Mouse (Mus musculus) limb, embryonic 12.5 days (tissue): Measurements from ENCODE around the gene Trpv4. TPM values are rescaled to one million over a fixed set of nuclear protein-coding genes. Genes with fewer than 3 reads are reported as not detected.
A peak's percentile ranks its signal among the peaks of the same experiment; 100 is the strongest.

Source experiments
- ATAC-seq: fragments of 200-750 bp; cut with Nextera tagmentation; 2 replicates; pipeline ENCODE4 v1.8.0; 2017; ENCODE audit warnings: low read depth, moderate TSS enrichment; ENCODE audit not compliant: insufficient number of reproducible peaks, insufficient read depth, low FRiP score, low TSS enrichment
- H3K27ac ChIP-seq: fragments of 300-500 bp; sonication (generic); 2 replicates; pipeline ENCODE4 v1.5.1; 2016; ENCODE audit warnings: mild to moderate bottlenecking, moderate library complexity
- H3K27me3 ChIP-seq: fragments of 300-500 bp; sonication (generic); 2 replicates; pipeline ENCODE4 v1.6.1; 2016; ENCODE audit warnings: mild to moderate bottlenecking, moderate library complexity
- H3K36me3 ChIP-seq: fragments of 300-500 bp; sonication (generic); 2 replicates; pipeline ENCODE4 v1.6.1; 2016; ENCODE audit warnings: mild to moderate bottlenecking, moderate library complexity
- H3K4me1 ChIP-seq: fragments of 300-500 bp; sonication (generic); replicated peaks from 2 replicates; pipeline ENCODE4 v1.6.1; 2016
- H3K4me2 ChIP-seq: fragments of 300-500 bp; sonication (generic); 2 replicates; pipeline ENCODE4 v1.6.1; 2016; ENCODE audit warnings: mild to moderate bottlenecking, moderate library complexity
- H3K4me3 ChIP-seq: fragments of 300-500 bp; sonication (generic); replicated peaks from 2 replicates; pipeline ENCODE4 v1.5.1; 2016; ENCODE audit warnings: mild to moderate bottlenecking
- H3K9ac ChIP-seq: fragments of 300-500 bp; sonication (generic); replicated peaks from 2 replicates; pipeline ENCODE4 v1.6.1; 2016; ENCODE audit warnings: mild to moderate bottlenecking, moderate library complexity
- H3K9me3 ChIP-seq: fragments of 300-500 bp; sonication (generic); 2 replicates; pipeline ENCODE4 v1.6.1; 2016; ENCODE audit warnings: mild to moderate bottlenecking, moderate library complexity
- WGBS: fragments of 180-500 bp; shearing (Covaris S2); methylation state at CpG from one replicate; pipeline ENCODE4 v1.1.7; 2016; 5-methylcytosine and 5-hydroxymethylcytosine counted together
- polyA plus RNA-seq: library from polyadenylated mRNA; unstranded; fragments of >200 nt; fragmentation: Nextera tagmentation; extraction: Ambion mirVana; gene quantifications from 2 replicates; pipeline ENCODE4 v1.2.1, GENCODE M21; 2016

Gene Trpv4
- polyA plus RNA-seq, 1 experiment from 2014 or later, result 2.5 TPM

DNA sequence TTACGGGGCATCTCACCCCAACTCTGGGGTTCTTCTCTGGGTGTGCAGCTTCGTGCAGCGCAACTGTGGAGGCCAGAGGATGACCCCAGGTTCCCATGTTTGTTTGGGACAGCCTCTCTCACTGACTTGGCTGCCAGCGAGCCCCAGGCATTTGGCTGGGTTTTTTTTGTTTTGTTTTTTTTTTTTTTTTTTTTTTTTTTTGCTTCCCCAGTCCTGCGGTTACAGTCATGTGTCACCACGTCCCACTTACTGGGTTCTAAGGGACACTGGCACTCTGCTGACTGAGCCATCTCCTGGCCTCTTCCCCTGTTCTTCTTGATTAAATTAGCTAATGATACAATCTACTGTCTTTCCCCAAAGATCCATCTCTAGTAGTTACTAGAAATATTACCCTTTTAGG is 60.6 kb downstream of the Trpv4 start:
- H3K27me3 ChIP-seq, result peaks cover 34% of the 10 kb centered on the region
- ATAC-seq, result no peak

DNA sequence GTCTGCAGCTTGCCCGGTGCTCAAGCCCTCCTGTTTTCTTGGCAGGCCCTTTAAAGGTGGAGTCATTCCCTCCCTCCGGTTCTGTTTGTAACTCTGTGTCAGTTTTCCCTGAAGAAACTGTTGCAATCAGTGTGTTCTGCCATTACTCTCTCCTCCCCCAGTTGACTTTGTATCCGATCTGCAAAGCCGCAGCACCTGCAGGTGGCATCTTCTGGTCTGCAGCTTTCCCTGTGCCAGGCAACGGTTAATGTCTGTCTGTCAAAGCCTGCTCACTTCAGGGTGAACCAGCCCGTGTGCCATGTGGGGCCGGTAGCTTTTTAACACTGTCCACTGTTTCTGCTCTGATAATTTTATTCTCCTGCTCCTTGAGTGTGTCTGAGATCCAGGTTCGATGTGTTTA is 61.0 kb downstream of the Trpv4 start:
- H3K4me3 ChIP-seq, result no peak overlapping the region
- no peak overlapping the region for H3K4me2 ChIP-seq
- peaks cover 47% of the 10 kb centered on the region for H3K4me1 ChIP-seq
- H3K27ac ChIP-seq, result no peak overlapping the region
- 68% methylated on average over 8 of the region's 8 CpGs for WGBS
- no peaks in the 10 kb centered on the region for H3K9me3 ChIP-seq
- ATAC-seq, result no peak
- peaks cover 29% of the 10 kb centered on the region for H3K27me3 ChIP-seq
- H3K36me3 ChIP-seq, result no peaks in the 10 kb centered on the region
- H3K9ac ChIP-seq, result no peak overlapping the region

More for the DNA sequence above, 60.6 kb downstream of the Trpv4 start:
- Histone ChIP-seq H3K27ac (no peak overlapping the region), H3K4me2 (no peak overlapping the region), H3K4me3 (no peak overlapping the region), H3K9me3 (no peaks in the 10 kb centered on the region), H3K36me3 (no peaks in the 10 kb centered on the region), H3K4me1 (peaks cover 43% of the 10 kb centered on the region), H3K9ac (no peak overlapping the region)
- WGBS, result 75% methylated on average over 6 of the region's 6 CpGs

DNA sequence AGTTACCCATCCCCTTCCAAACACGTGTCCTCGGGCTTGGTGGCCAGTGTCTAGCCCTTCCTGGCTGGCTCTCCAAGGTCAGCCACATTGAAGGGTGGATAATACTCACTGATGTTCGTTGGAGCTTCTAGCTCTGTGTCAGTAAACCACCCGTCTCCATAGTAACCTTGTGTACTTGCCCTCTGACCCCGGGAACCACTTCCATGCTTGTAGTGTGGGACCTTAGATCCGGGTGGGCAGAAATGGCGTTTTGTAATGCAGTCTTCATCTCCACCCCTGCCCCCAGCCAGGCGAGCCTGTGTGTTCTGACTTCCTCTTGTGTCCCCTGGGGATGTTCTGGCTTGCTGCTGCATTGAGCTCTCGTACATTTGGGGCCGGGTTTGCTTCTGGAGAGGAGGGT is 61.6 kb downstream of the Trpv4 start:
- WGBS, result 35% methylated on average over 10 of the region's 10 CpGs
- no peak overlapping the region for H3K4me2 ChIP-seq
- no peaks in the 10 kb centered on the region for H3K36me3 ChIP-seq
- H3K4me1 ChIP-seq, result peaks cover 53% of the 10 kb centered on the region
- H3K27ac ChIP-seq, result no peak overlapping the region
- ATAC-seq, result no peak
- H3K4me3 ChIP-seq, result no peak overlapping the region
- H3K27me3 ChIP-seq, result peaks cover 27% of the 10 kb centered on the region
- H3K9me3 ChIP-seq, result no peaks in the 10 kb centered on the region
- H3K9ac ChIP-seq, result no peak overlapping the region; the same call in 1 of the 2 replicates

DNA sequence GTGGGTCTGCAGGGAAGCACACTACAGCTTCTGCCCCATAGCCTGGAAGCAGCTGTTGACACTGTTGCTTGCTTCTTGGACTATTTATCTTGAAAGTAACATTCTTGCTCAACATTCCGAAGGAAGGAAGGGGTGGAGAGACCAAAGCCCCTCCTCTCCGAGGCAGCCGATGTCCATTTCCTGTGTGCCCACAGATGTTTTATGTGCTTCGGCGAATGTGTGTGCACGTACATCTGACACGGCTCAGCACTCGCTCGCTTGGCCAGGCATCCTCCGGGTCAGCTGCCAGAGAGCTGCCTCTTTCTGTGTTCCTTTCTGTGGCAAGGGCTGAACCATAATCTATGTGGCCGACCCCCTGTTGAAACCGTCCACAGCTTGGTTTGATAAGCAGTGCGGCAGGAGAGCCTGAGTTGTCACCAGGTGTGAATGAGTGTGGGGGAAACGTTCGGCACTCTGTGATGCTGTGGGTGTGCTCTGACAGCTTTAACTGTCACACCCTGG is 63.4 kb downstream of the Trpv4 start:
- Histone ChIP-seq H3K27me3 (peaks cover 21% of the 10 kb centered on the region), H3K4me3 (no peak overlapping the region; the same call in 1 of the 2 replicates), H3K4me1 (peaks cover 54% of the 10 kb centered on the region), H3K9ac (no peak overlapping the region), H3K4me2 (peak overlapping the region; percentile 35), H3K27ac (peak overlapping the region; percentile 71), H3K36me3 (no peaks in the 10 kb centered on the region), H3K9me3 (no peaks in the 10 kb centered on the region)
- WGBS, result 22% methylated on average over 15 of the region's 15 CpGs
- ATAC-seq, result no peak

DNA sequence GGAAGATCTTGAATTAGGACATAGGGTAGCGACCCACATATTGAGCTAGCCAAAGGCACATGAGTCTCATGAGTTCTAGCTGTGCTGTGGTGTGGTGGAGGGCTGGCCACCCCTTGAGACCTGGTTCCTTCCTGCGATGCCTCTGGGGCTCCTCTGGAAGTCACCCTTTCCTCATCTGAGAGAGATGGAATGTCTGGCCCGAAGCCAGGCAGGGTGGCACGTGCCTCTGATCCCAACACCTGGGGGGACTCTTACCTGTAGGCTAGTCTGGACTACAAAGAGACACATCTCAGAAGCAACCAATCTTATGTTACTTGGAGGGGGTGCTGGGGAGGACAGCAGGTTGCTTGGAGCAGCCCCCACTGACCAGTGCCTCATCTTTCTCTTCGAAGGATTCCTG is 64.3 kb downstream of the Trpv4 start:
- Histone ChIP-seq H3K36me3 (no peaks in the 10 kb centered on the region), H3K9ac (no peak overlapping the region), H3K27ac (peak overlapping the region; percentile 71; the same call in 1 of the 2 replicates), H3K4me1 (peaks cover 60% of the 10 kb centered on the region), H3K4me2 (no peak overlapping the region), H3K9me3 (no peaks in the 10 kb centered on the region), H3K27me3 (peaks cover 16% of the 10 kb centered on the region), H3K4me3 (no peak overlapping the region)
- 83% methylated on average over 5 of the region's 5 CpGs for WGBS
- ATAC-seq, result no peak

DNA sequence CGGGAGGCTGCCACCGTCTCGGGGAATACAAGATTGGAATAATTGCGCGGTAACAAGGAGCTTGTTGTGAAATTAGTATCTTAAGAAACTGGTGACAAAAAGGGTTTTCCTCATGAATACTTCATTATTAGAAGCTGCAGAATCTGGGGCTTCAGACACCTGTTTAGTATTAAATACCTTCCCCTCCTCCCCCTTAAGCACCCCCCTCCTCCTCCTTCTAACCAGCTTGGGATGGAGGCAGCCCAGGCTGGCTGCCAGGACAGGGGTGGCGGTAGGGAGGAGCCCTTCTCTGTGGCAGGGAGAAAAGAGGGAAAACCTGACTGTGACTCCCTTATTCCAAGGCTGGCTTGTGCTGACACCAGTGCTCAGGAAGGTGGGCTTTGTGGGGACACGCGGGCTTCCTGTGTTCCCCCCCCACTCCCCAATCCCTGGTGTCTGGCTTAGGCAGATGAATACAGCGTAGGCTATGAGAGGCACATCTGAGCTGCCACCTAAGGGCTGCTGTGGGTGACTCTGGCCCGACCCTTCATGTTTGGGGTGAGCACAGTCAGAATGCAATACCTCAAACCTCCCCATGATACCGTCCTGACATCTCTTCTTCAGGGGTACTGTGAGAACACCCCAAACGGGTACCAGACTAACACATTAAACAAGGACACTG is 64.9 kb downstream of the Trpv4 start:
- peak overlapping the region; percentile 4; the same call in 1 of the 2 replicates for H3K4me2 ChIP-seq
- 50% methylated on average over 12 of the region's 12 CpGs for WGBS
- H3K9me3 ChIP-seq, result no peaks in the 10 kb centered on the region
- H3K27me3 ChIP-seq, result peaks cover 16% of the 10 kb centered on the region
- H3K4me1 ChIP-seq, result peaks cover 67% of the 10 kb centered on the region
- no peak overlapping the region for H3K9ac ChIP-seq
- H3K4me3 ChIP-seq, result no peak overlapping the region
- H3K36me3 ChIP-seq, result no peaks in the 10 kb centered on the region
- no peak for ATAC-seq
- no peak overlapping the region for H3K27ac ChIP-seq

DNA sequence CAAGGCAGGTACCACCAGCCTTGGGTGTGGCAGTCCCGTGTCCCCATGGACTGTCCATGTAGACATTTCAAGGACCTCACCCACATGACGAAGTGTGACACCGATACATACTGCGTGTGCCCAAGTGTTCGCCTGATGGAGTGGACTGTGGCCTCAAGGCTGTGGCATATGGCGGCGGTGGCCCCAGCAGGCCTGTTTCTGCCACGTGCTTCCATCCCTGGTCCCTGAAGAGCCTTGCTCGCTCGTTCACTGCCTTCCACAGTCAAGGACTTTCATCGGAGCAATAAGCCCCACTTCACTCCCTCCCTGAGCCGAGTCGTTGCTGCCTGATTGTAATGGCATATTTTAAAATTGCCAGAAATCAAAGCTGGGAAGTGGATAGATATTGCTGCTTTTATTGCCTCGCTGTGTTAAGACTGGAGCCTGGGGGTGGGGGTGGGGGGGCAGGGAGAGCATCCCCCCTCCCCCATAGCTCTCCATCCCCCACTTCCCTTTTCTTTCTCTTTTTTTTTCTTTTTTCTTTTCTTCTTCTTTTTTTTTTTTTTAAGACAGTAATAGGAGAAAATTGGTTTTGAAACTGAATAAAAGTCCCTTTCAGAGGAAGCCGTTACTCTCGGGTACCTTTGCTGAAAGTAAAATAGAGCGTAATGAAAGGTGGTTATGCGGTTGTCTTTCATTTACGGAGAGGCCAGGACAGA is 65.6 kb downstream of the Trpv4 start:
- Histone ChIP-seq H3K4me2 (0 out of 2 replicates have a peak overlapping the region, but pooled peaks have one; percentile 4), H3K9ac (no peak overlapping the region), H3K9me3 (no peaks in the 10 kb centered on the region), H3K27ac (no peak overlapping the region), H3K36me3 (no peaks in the 10 kb centered on the region), H3K4me1 (peaks cover 70% of the 10 kb centered on the region), H3K27me3 (peaks cover 16% of the 10 kb centered on the region), H3K4me3 (no peak overlapping the region)
- ATAC-seq, result no peak
- 48% methylated on average over 19 of the region's 19 CpGs for WGBS

DNA sequence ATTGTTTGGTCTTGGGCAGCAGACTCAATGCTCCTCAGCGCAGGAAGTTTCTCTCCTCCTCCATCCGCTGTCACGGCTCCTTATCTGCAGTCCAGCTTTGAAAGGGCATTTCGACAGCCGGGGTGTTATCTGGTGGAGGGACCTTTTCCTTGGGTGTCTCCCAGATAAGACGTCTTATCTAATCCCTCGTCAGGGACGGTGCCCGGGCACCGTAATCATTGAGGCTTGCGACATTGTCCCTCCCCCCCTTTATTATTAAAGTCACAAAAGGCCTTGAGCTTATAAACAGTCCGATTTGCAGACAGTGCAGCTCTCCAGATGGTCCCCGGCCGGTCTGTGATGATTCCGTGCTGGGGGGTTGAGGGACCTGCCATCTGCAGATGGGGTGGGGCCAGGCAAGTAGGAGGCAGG is 67.1 kb downstream of the Trpv4 start:
- peaks cover 13% of the 10 kb centered on the region for H3K27me3 ChIP-seq
- H3K4me3 ChIP-seq, result no peak overlapping the region
- no peak for ATAC-seq
- H3K27ac ChIP-seq, result no peak overlapping the region
- 68% methylated on average over 15 of the region's 15 CpGs for WGBS
- H3K36me3 ChIP-seq, result no peaks in the 10 kb centered on the region
- H3K4me1 ChIP-seq, result peaks cover 62% of the 10 kb centered on the region
- H3K9me3 ChIP-seq, result no peaks in the 10 kb centered on the region
- no peak overlapping the region for H3K9ac ChIP-seq
- no peak overlapping the region for H3K4me2 ChIP-seq

DNA sequence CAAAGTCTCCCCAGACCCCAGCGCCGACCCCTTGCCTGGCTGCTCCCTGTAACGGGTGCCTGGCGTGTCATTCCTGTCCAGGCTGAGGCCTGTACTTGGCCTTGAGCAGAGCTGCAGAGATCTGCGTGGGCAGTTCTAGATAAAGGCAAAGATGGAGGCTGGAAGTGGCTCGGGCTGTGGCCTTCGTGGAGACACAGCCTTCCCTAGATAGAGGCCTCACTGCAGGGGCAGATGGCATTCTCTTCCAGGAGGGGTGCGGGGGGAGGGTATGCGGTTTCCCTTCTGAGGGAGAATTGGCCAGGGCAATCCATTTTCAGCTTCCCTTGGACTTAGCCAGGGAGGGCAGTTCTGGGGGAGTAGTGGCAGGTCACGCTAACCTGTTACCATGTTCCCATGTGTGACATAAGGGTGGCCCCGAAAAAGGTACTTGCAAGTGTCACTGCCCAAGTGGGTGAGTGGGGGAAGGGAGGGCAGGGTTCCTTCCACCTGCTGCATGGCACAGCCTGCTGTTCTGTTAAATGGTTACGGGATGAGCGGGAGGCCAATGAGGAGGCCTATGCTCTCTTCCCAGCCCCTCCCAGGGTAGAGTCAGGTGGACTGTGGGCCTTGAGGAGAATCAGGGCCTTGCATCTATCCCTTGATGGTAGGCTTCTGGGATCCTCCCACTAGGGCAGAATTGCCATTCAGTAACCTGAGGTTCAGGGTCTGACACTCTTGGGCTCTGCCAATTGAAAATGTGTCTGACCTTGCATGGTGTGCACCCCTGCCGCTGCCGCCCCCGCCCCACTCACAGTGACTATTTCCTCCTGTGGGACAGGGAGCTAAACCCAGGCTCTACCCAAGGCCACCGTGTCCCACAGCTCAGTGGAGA is 67.9 kb downstream of the Trpv4 start:
- Histone ChIP-seq H3K9ac (no peak overlapping the region), H3K4me3 (no peak overlapping the region), H3K4me1 (peaks cover 65% of the 10 kb centered on the region), H3K4me2 (no peak overlapping the region), H3K36me3 (no peaks in the 10 kb centered on the region), H3K27me3 (peaks cover 13% of the 10 kb centered on the region), H3K9me3 (no peaks in the 10 kb centered on the region), H3K27ac (no peak overlapping the region)
- 84% methylated on average over 17 of the region's 17 CpGs for WGBS
- ATAC-seq, result no peak

DNA sequence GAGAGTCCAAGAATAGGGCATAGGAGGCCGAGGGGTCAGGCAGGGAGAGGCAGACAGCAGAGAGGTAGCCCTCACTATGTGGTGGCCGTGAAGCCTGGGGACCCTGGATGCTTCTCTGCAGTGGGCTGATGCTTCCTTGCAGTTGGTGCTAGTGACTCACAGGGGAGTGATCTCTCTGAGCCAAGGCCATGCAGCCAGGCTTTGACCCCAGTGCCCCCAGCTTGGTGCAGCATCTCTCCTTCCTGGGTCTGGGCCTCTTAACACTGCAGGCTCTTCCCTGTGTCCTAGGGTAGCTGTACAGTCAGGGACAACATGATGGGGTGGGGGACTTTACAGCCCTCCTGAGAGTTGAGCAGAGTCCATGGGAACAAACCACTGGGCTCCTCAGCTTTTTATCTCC is 68.8 kb downstream of the Trpv4 start:
- Histone ChIP-seq H3K27ac (no peak overlapping the region), H3K4me1 (peaks cover 58% of the 10 kb centered on the region), H3K4me2 (no peak overlapping the region), H3K27me3 (peaks cover 16% of the 10 kb centered on the region), H3K4me3 (no peak overlapping the region), H3K9ac (no peak overlapping the region), H3K36me3 (no peaks in the 10 kb centered on the region), H3K9me3 (no peaks in the 10 kb centered on the region)
- WGBS, result 39% methylated on average over 2 of the region's 2 CpGs
- no peak for ATAC-seq

DNA sequence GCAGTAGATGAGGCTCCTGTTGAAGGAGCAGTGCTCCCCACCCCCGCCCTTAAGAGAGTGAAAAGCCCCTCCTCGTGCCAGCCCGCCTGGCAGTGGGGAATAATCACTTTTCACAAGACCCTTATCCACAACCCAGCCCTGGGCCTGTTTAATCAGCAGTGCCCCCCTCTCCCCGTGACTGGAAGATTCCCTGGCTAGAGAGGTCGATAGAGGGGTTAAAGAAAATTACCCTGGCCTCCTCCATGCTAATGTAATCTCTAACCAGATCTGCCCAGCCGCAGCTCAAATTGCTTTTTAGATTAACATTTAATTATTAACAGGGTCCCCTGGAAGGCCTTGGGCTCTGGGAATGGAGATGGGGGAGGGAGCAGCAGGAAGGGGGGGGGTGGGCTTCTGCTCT is 69.2 kb downstream of the Trpv4 start:
- Histone ChIP-seq H3K27ac (no peak overlapping the region), H3K4me2 (no peak overlapping the region), H3K4me3 (no peak overlapping the region), H3K9me3 (no peaks in the 10 kb centered on the region), H3K4me1 (peaks cover 57% of the 10 kb centered on the region), H3K27me3 (peaks cover 15% of the 10 kb centered on the region), H3K9ac (no peak overlapping the region), H3K36me3 (no peaks in the 10 kb centered on the region)
- 28% methylated on average over 6 of the region's 6 CpGs for WGBS
- no peak for ATAC-seq
